Mouse (Mus musculus) intestine, postnatal 0 days (tissue): Measurements from ENCODE around the gene Gstp3. TPM values are rescaled to one million over a fixed set of nuclear protein-coding genes. Genes with fewer than 3 reads are reported as not detected.
"Not testable (repeated sequence)": the region's sequence is repeated elsewhere in the genome, so short reads cannot be mapped to it uniquely, and the experiment has no call there.

Experiments
- ATAC-seq: fragments of 200-750 bp; cut with Nextera tagmentation; 2 replicates; pipeline ENCODE4 v1.8.0; 2017; ENCODE audit warnings: mild to moderate bottlenecking, moderate TSS enrichment, moderate library complexity
- H3K27ac ChIP-seq: fragments of 300-500 bp; sonication (generic); 2 replicates; pipeline ENCODE4 v1.5.1; 2014; ENCODE audit warnings: mild to moderate bottlenecking, low read depth, low read length, moderate library complexity
- H3K27me3 ChIP-seq: fragments of 300-500 bp; sonication (generic); replicated peaks from 2 replicates; pipeline ENCODE4 v1.6.1; 2014; ENCODE audit warnings: low read length, mixed read lengths; ENCODE audit not compliant: control insufficient read depth, insufficient read depth
- H3K36me3 ChIP-seq: fragments of 300-500 bp; sonication (generic); 2 replicates; pipeline ENCODE4 v1.6.1; 2014; ENCODE audit warnings: mild to moderate bottlenecking, moderate library complexity; ENCODE audit not compliant: control insufficient read depth, insufficient read depth
- H3K4me1 ChIP-seq: fragments of 300-500 bp; sonication (generic); replicated peaks from 2 replicates; pipeline ENCODE4 v1.6.1; 2014; ENCODE audit warnings: antibody characterized with exemption, low read length, mixed read lengths; ENCODE audit not compliant: control insufficient read depth, insufficient read depth
- H3K4me2 ChIP-seq: fragments of 300-500 bp; sonication (generic); replicated peaks from 2 replicates; pipeline ENCODE4 v1.6.1; 2014; ENCODE audit warnings: low read depth, mild to moderate bottlenecking, moderate library complexity
- H3K4me3 ChIP-seq: fragments of 300-500 bp; sonication (generic); 2 replicates; pipeline ENCODE4 v1.5.1; 2014; ENCODE audit warnings: low read depth, low read length
- H3K9ac ChIP-seq: fragments of 300-500 bp; sonication (generic); 2 replicates; pipeline ENCODE4 v1.6.1; 2014; ENCODE audit warnings: mild to moderate bottlenecking, low read depth, low read length
- H3K9me3 ChIP-seq: fragments of 300-500 bp; sonication (generic); 2 replicates; pipeline ENCODE4 v1.6.1; 2016; ENCODE audit warnings: mixed run types; ENCODE audit not compliant: control insufficient read depth
- CTCF ChIP-seq: sonication (generic); IDR thresholded peaks from 2 replicates; pipeline ENCODE4 v1.5.1; 2016; ENCODE audit warnings: low read depth, mild to moderate bottlenecking, control low read depth, antibody characterized with exemption, moderate library complexity
- WGBS: fragments of 180-500 bp; shearing (Covaris S2); extraction: QIAGEN DNeasy Blood & Tissue Kit; methylation state at CpG from one replicate; pipeline ENCODE4 v1.1.7; 2014; 5-methylcytosine and 5-hydroxymethylcytosine counted together
- polyA plus RNA-seq: library from polyadenylated mRNA; unstranded; fragments of >200 nt; fragmentation: Nextera tagmentation; extraction: Ambion mirVana; gene quantifications from 2 replicates; pipeline ENCODE4 v1.2.1, GENCODE M21; 2015

Gstp3 gene
- polyA plus RNA-seq, 1 experiment from 2014 or later: 68.7 TPM

DNA sequence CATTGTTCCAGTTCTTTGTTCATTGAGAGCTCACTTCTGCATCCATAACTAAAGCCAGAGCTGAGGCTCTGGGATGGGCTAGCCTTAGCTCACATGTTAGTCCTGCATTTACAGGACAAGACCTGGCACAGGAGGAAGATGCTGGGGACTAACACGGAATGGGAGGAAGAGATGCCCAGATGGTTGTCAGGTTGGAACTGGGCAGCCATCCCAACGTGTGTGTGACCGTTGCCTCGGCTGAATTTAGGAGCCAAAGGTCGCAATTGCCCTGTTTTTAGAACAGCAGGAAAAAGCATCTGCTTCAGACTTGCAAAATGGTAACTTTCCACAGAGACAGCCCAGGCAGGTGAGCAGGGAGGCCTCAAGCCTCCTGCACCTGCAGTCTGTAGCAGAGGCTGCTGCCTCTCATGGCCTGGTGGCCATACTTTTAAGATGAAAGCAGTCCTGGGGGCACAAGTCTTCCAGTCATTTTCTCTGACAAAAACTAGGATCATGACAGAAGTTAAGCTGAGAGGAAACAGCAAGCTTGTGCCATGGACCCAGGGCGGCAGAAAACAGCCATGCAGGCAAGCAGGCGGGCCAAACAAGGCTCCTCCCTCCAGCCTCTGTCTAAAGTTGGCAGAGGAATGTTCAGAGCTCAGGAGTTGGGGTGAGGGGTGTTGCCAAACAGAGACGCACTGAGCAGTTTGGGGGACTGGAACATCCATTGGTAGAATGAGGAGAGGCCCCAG, 4.0 kb downstream of the Gstp3 start:
- no peak for ATAC-seq
- Histone ChIP-seq H3K9me3 (no peaks in the 10 kb centered on the region), H3K27ac (peak overlapping the region; percentile 69; the same call in 1 of the 2 replicates), H3K27me3 (no peaks in the 10 kb centered on the region), H3K4me1 (peaks cover 10% of the 10 kb centered on the region; the same call in 1 of the 2 replicates), H3K4me2 (0 out of 2 replicates have a peak overlapping the region, but pooled peaks have one; percentile 0), H3K36me3 (no peaks in the 10 kb centered on the region), H3K9ac (no peak overlapping the region), H3K4me3 (no peak overlapping the region)
- WGBS: 59% methylated on average over 8 of the region's 8 CpGs
- TF ChIP-seq CTCF: no peak

DNA sequence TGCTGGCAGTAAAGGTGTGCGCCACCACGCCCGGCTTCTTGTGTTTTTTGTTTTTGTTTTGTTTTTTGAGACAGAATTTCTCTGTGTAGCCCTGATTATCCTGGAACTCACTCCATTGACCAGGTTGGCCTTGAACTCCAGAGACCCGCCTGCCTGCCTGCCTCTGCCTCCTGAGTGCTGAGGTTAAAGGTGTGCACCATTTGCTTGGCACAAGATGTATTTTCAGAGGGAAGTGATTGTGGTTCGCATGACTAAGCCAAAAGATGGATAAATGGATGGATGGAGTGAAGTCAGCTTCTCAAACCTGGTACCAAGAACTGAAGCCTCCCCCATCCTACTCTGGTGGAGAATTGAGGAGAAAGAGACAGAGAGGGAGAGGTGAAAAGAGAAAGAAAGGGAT, 4.8 kb downstream of the Gstp3 start:
- H3K9me3 ChIP-seq: no peaks in the 10 kb centered on the region
- no peak for ATAC-seq
- no peaks in the 10 kb centered on the region for H3K36me3 ChIP-seq
- no peak for TF ChIP-seq CTCF
- H3K4me1 ChIP-seq: peaks cover 10% of the 10 kb centered on the region; the same call in 1 of the 2 replicates
- H3K27ac ChIP-seq: no peak overlapping the region
- H3K9ac ChIP-seq: no peak overlapping the region
- WGBS: 88% methylated on average over 5 of the region's 5 CpGs
- no peak overlapping the region for H3K4me2 ChIP-seq
- no peak overlapping the region for H3K4me3 ChIP-seq
- H3K27me3 ChIP-seq: no peaks in the 10 kb centered on the region

DNA sequence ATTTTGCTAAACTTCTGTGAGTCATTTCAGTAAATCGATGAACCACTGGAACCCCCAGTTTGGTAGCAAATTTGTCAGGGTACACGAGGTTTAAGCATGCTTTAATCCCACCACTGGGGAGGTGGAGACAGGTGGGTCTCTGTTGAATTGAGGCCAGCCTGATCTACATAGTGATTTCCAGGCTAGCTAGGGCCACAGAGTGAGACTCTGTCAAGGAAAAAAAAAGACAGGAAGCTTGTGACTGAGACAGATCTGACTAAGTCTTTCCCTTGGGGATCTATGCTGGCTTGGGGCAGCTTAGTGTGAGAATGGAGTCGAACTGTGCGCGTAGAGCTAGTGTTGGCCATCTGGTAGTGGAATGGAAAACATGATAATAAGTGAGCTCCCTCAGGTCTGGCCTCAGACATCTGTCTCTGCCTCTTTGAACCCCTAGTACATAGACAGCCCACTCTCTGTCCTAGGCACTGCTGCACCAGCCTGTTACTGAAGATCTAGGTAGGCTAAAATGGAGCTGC, 6.8 kb downstream of the Gstp3 start:
- Histone ChIP-seq H3K9ac (no peak overlapping the region), H3K27ac (no peak overlapping the region), H3K4me1 (peaks cover 10% of the 10 kb centered on the region; the same call in 1 of the 2 replicates), H3K36me3 (no peaks in the 10 kb centered on the region), H3K4me2 (no peak overlapping the region), H3K4me3 (no peak overlapping the region), H3K27me3 (no peaks in the 10 kb centered on the region), H3K9me3 (no peaks in the 10 kb centered on the region)
- no peak for ATAC-seq
- TF ChIP-seq CTCF: no peak
- WGBS: 79% methylated on average over 5 of the region's 5 CpGs

DNA sequence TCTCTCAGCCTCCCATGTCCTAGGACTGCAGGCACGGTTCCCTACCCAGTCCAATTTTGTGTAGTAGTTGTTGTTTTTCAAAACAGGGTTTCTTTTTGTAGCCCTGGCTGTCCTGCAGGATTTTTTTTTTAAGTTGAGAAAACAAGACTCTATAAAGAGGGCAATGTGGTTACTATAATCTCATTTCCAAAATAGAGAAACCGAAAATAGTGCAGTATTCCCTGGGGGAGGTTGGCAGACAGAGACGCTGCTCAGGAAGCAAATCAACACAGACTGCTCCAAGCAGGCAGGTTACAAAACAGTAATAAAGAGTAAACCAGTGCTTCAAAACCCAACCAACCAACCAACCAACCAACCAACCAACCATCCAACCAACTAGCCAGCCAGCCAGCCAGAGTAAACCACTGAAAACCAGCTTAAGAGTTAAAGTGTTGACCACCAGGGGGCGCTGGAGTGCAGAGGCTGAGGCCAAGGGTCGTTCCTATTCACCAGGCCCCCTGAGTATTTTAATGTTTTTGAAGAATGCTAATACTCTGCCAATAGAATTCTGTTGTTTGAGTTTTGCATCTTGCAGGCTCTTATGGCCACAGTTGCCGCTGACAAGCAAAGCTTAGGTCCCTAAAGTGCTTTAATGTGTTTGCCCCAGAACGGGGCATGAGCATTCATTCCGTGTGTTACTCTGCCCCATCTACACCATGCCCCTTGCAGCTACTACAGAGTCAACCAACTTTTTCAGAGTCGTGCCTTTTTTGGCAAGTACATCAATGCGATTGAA, 7.4 kb downstream of the Gstp3 start:
- no peak overlapping the region for H3K4me2 ChIP-seq
- ATAC-seq: no peak
- 55% methylated on average over 10 of the region's 10 CpGs for WGBS
- no peak overlapping the region for H3K27ac ChIP-seq
- no peak overlapping the region for H3K4me3 ChIP-seq
- TF ChIP-seq CTCF: peak; percentile 92
- peaks cover 10% of the 10 kb centered on the region; the same call in 1 of the 2 replicates for H3K4me1 ChIP-seq
- H3K9ac ChIP-seq: no peak overlapping the region
- H3K27me3 ChIP-seq: no peaks in the 10 kb centered on the region
- H3K36me3 ChIP-seq: no peaks in the 10 kb centered on the region
- no peaks in the 10 kb centered on the region for H3K9me3 ChIP-seq

DNA sequence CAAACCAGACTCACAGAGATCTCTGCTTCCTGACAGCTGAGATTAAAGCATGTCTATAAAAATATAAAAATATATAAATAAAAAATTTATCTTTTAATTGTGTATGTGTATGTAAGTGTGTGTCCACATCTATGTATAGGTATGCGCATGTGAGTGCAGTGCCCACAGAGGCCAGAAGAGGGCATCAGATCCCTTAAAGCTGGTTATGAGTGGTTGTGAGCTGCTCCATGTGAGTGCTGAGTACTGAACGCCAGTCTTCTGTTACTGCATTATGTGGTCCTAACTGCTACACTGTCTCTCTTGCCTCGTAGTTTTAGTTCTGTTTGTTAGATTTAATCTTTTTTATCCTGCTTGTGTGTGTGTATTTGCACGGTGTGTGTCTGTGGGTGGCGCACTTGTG, 8.4 kb downstream of the Gstp3 start:
- no peaks in the 10 kb centered on the region for H3K9me3 ChIP-seq
- no peak overlapping the region for H3K4me3 ChIP-seq
- H3K36me3 ChIP-seq: no peaks in the 10 kb centered on the region
- WGBS: 96% methylated on average over 5 of the region's 5 CpGs
- TF ChIP-seq CTCF: peak; percentile 39; the same call in 1 of the 2 replicates
- no peak overlapping the region for H3K9ac ChIP-seq
- no peak overlapping the region for H3K27ac ChIP-seq
- no peak for ATAC-seq
- no peak overlapping the region for H3K4me2 ChIP-seq
- H3K27me3 ChIP-seq: no peaks in the 10 kb centered on the region
- H3K4me1 ChIP-seq: peaks cover 9% of the 10 kb centered on the region; the same call in 1 of the 2 replicates

DNA sequence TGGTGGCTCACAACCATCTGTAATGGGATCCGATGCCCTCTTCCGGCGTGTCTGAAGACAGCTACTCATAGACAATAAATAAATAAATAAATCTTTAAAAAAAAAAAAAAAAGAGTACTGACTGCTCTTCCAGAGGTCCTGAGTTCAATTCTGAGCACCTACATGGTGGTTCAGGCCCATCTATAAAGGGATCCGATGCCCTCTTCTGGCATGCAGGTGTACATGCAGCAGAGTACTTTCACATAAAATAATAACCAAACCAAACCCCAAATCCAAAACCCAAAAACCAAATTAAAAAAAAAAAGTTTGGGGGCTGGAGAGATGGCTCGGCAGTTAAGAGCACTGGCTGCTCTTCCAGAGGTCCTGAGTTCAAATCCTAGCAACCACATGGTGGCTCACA, 10.3 kb downstream of the Gstp3 start:
- H3K4me2 ChIP-seq, H3K4me1 ChIP-seq, ATAC-seq, H3K27ac ChIP-seq, H3K9ac ChIP-seq, H3K36me3 ChIP-seq, H3K27me3 ChIP-seq, H3K9me3 ChIP-seq, H3K4me3 ChIP-seq: not testable (repeated sequence)
- peak; percentile 48 for TF ChIP-seq CTCF
- 88% methylated on average over 5 of the region's 5 CpGs for WGBS
